Comparison of ENCODE assay signal across 10 mouse cellular contexts in the genomic region with DNA sequence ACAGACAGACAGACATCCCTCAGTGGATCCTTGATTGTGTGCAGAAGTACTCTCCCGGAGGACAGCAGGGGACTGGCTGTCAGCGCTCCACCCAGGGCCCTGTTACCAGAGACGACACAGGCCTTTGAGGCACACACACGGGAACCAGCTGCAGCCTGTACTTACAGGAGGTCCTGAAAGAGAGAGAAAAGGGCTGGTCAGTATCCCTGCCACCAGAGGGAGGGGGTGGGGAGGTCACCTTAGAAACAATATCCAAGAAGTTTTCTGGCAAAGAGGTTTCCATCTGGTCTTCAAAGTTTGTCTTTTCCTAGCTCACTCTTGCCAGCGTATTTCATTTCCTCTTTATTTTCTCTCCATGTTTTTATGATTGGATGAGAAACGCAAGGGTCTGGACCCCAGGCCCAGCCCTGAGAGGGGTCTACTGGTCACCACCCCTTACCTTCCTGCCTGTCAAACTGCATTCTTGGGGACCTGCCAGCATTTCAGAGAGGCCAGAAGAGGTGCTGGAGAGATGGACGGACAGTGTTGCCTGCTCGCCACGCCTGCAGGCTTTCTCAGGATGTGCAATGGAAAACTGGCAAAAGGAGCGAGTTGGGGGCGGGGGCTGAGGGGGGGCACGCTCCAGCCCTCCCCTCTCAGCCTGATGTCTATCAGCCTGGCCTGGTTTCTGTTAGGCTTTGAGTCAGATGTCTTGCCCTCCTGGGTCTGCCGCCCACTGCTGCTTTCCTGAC. TPM values are rescaled to one million over a fixed set of nuclear protein-coding genes. Genes with fewer than 3 reads are reported as not detected.
DNase-seq lines count a peak whose midpoint lies in the region; ATAC-seq lines count a peak whose summit lies in the region.
"Had no signal": no experiment of that assay in that cellular context is flagged by ENCODE, and none has a peak within 500 bp of the region (broad histone marks: within the 10 kb centered on the region; RNA-seq: fewer than 3 reads in every experiment).

No protein-coding gene starts in this region.

- peaks cover 5% of the 10 kb centered on the region; the same call in 1 of the 2 replicates for H3K9me3 ChIP-seq in heart, embryonic 10.5 days
- H3K9me3 ChIP-seq in embryonic facial prominence, embryonic 13.5 days = no peaks in the 10 kb centered on the region

- peaks cover 31% of the 10 kb centered on the region for H3K36me3 ChIP-seq in heart, embryonic 10.5 days
- H3K36me3 ChIP-seq in embryonic facial prominence, embryonic 13.5 days = no peaks in the 10 kb centered on the region
- H3K36me3 ChIP-seq: forebrain, embryonic 12.5 days; neural tube, embryonic 13.5 days had no signal

- H3K9ac ChIP-seq in embryonic facial prominence, embryonic 13.5 days = peak overlapping the region; percentile 49; the same call in 1 of the 2 replicates
- H3K9ac ChIP-seq: forebrain, embryonic 12.5 days; neural tube, embryonic 13.5 days had no signal

- H3K27me3 ChIP-seq in heart, embryonic 10.5 days (ENCODE audit: insufficient read depth, poor library complexity, severe bottlenecking) = no peaks in the 10 kb centered on the region
- H3K27me3 ChIP-seq in embryonic facial prominence, embryonic 13.5 days = no peaks in the 10 kb centered on the region
- H3K27me3 ChIP-seq: forebrain, embryonic 12.5 days; neural tube, embryonic 13.5 days had no signal

- 15% methylated on average over 13 of the region's 13 CpGs for WGBS in heart, embryonic 10.5 days
- 16% methylated on average over 13 of the region's 13 CpGs for whole genome bisulfite sequencing in embryonic facial prominence, embryonic 13.5 days

- H3K4me3 ChIP-seq in heart, embryonic 10.5 days = peak overlapping the region; percentile 40
- peak overlapping the region; percentile 7; the same call in 1 of the 2 replicates for H3K4me3 ChIP-seq in embryonic facial prominence, embryonic 13.5 days
- H3K4me3 ChIP-seq: forebrain, embryonic 12.5 days; neural tube, embryonic 13.5 days had no signal

- H3K4me1 ChIP-seq in heart, embryonic 10.5 days = peaks cover 50% of the 10 kb centered on the region
- H3K4me1 ChIP-seq in embryonic facial prominence, embryonic 13.5 days = peaks cover 24% of the 10 kb centered on the region

- ATAC-seq in embryonic facial prominence, embryonic 13.5 days (ENCODE audit: insufficient number of reproducible peaks, insufficient read depth, low FRiP score, low TSS enrichment, low read depth) = peak; percentile 66

- H3K4me2 ChIP-seq in embryonic facial prominence, embryonic 13.5 days = peak overlapping the region; percentile 45
- H3K4me2 ChIP-seq: forebrain, embryonic 12.5 days; neural tube, embryonic 13.5 days had no signal

- H3K27ac ChIP-seq in heart, embryonic 10.5 days = peak overlapping the region; percentile 85
- peak overlapping the region; percentile 89 for H3K27ac ChIP-seq in embryonic facial prominence, embryonic 13.5 days
- H3K27ac ChIP-seq: forebrain, embryonic 12.5 days; neural tube, embryonic 13.5 days had no signal

- intact Hi-C loops in heart, postnatal 25 days (cut with DNase I) = no loop called here

- no peak for DNase-seq in heart, embryonic 10.5 days (ENCODE audit: low spot score)
- no peak for DNase-seq in heart, postnatal 25 days (ENCODE audit: low spot score)
- peak; percentile 25 for DNase-seq in NIH3T3 (ENCODE audit: low read depth)
- DNase-seq in kidney, postnatal 4 days = peak; percentile 49 to 62
- DNase-seq in layer of hippocampus, adult 8-10 months (ENCODE audit: low spot score in 2 of 2) = no peak
- DNase-seq in adrenal gland, postnatal 4 days (ENCODE audit: low spot score in 2 of 2) = no peak
- no peak for DNase-seq in right cerebral cortex, adult 2 months (ENCODE audit: low spot score in 2 of 2)

RNA-seq across cellular contexts. Expression of a gene that starts 58.8 kb away (rescaled TPM):
- polyA plus RNA-seq in heart, embryonic 10.5 days (2016; fragmentation: Nextera tagmentation; extraction: Ambion mirVana) = 12.3 and 17.7 TPM in 2 replicates
- under 1 TPM; 0.78 to 0.86 TPM for total RNA-seq in heart, postnatal 25 days (2021)
- polyA plus RNA-seq in embryonic facial prominence, embryonic 13.5 days (2015; fragmentation: Nextera tagmentation; extraction: Ambion mirVana) = 6.4 and 11.4 TPM in 2 replicates
- total RNA-seq in layer of hippocampus, adult 8-10 months (2022) = 1 to 10 TPM; 1.3 to 2.1 (median 1.7) TPM
- 10 to 100 TPM; 17.5 to 19.8 TPM for total RNA-seq in adrenal gland, postnatal 4 days (2021)

Comparison
In these comparisons a context has a peak if more than half of its experiments do, and no peak if none do; other contexts are left out.
1. DNase-seq: peak in NIH3T3 (single experiment) and kidney, postnatal 4 days (2 of 2); none in heart, embryonic 10.5 days (single experiment), heart, postnatal 25 days (single experiment), layer of hippocampus, adult 8-10 months (0 of 2), adrenal gland, postnatal 4 days (0 of 2) and right cerebral cortex, adult 2 months (0 of 2).
2. RNA of a gene that starts 58.8 kb away (total RNA-seq): 17.5 to 19.8 TPM in adrenal gland, postnatal 4 days; 1.3 to 2.1 TPM in layer of hippocampus, adult 8-10 months and 0.78 to 0.86 TPM in heart, postnatal 25 days; every median in the first group is over 4 times any median in the second.